Mouse (Mus musculus): ENCODE measurements around the gene Msantd2.

The Msantd2 gene

GRCm38 (mm10) chr9:37544447-37545165 lies 55.5 kb downstream of the Msantd2 start:
- no peak; the same call in 1 of the 2 replicates for TF ChIP-seq GATA4 (IDR thresholded peaks at IDR 0.05; ENCODE audit: insufficient replicate concordance, low read length)

DNA sequence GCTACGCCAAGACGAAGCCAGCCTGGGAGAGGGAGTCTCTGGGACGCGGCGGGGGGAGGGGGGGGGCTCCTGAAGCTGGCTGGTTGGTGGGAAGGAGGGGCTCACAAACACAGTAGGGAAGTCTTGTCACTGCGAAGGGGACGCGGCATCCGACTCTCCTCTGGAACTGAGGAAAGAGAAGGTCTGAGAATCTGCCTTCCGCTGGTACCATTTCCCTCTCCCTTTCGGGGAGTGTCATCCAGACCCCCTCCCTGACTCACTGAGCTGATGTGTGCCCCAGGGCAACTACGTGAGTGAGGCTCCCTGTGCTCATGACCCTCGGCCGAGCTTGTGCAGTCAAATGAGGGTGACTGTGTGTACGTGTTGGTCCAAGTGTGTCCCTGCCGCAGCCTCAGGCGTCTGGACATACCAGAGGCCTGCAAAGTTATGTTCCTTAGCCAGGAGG lies 56.1 kb downstream of the Msantd2 start:
- TF ChIP-seq GATA4 (IDR thresholded peaks at IDR 0.05; ENCODE audit: insufficient replicate concordance, low read length) = no peak

GRCm38 (mm10) chr9:37545847-37546452 lies 56.8 kb downstream of the Msantd2 start:
- peak; percentile 52; the same call in 1 of the 2 replicates for TF ChIP-seq GATA4 (IDR thresholded peaks at IDR 0.05; ENCODE audit: insufficient replicate concordance, low read length)

DNA sequence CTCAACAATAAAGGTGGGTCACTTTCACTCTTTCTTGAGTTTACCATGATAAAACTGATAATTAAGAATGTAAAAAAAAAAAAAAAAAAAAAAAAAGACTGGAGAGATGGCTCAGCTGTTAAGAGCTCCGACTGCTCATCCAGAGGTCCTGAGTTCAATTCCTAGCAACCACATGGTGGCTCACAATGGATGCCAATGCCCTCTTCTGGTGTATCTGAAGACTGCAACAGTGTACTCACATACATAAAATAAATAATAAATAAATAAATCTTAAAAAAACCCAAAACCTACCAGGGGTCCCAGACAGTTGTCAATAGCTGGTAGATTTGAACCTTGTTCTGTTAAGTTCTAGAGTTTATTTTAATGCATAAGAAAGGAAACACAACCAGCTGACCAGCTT lies 57.8 kb downstream of the Msantd2 start:
- TF ChIP-seq GATA4 (IDR thresholded peaks at IDR 0.05; ENCODE audit: insufficient replicate concordance, low read length) = no peak

- no peak for TF ChIP-seq GATA4 (IDR thresholded peaks at IDR 0.05; ENCODE audit: insufficient replicate concordance, low read length)
Observed at GRCm38 (mm10) chr9:37550435-37550834, 61.3 kb downstream of the Msantd2 start.

GRCm38 (mm10) chr9:37551751-37552531 lies 62.8 kb downstream of the Msantd2 start:
- no peak for TF ChIP-seq GATA4 (IDR thresholded peaks at IDR 0.05; ENCODE audit: insufficient replicate concordance, low read length)

GRCm38 (mm10) chr9:37552536-37553293 lies 63.6 kb downstream of the Msantd2 start, which contains the start of gene Nrgn:
Gene Nrgn, minus strand, starts transcription at chr9:37552904.
- no peak for TF ChIP-seq GATA4 (IDR thresholded peaks at IDR 0.05; ENCODE audit: insufficient replicate concordance, low read length)

GRCm38 (mm10) chr9:37554279-37554678 lies 65.2 kb downstream of the Msantd2 start:
- no peak for TF ChIP-seq GATA4 (IDR thresholded peaks at IDR 0.05; ENCODE audit: insufficient replicate concordance, low read length)

GRCm38 (mm10) chr9:37554838-37555748 lies 66.0 kb downstream of the Msantd2 start, which contains the start of gene Siae:
Gene Siae, plus strand, starts transcription at chr9:37555698.
- no peak for TF ChIP-seq GATA4 (IDR thresholded peaks at IDR 0.05; ENCODE audit: insufficient replicate concordance, low read length)

GRCm38 (mm10) chr9:37556366-37556765 lies 67.2 kb downstream of the Msantd2 start:
- no peak for TF ChIP-seq GATA4 (IDR thresholded peaks at IDR 0.05; ENCODE audit: insufficient replicate concordance, low read length)

- TF ChIP-seq GATA4 (IDR thresholded peaks at IDR 0.05; ENCODE audit: insufficient replicate concordance, low read length) = no peak
Observed at GRCm38 (mm10) chr9:37560617-37561016, 71.5 kb downstream of the Msantd2 start.

DNA sequence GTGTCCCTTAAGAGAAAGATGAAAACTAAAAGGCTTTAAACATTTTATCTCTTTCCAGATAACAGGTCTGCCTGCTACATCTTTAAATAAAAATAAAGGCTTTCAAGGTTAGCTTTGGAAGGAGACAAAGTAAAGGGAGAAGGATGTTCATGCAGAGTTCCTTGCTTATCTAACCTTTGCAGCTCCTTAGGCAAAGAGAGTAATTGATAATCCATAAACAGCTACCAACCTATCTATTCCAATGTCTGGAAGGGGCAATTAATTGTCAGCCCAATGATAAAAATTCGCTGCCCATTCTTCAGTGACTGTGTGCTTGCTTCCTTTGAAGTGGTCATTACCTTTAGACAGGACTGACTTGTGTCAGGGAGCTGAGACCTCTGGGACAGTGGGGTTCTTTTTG lies 74.7 kb downstream of the Msantd2 start:
- TF ChIP-seq GATA4 (IDR thresholded peaks at IDR 0.05; ENCODE audit: insufficient replicate concordance, low read length) = no peak

GRCm38 (mm10) chr9:37567019-37567418 lies 77.9 kb downstream of the Msantd2 start:
- no peak for TF ChIP-seq GATA4 (IDR thresholded peaks at IDR 0.05; ENCODE audit: insufficient replicate concordance, low read length)

DNA sequence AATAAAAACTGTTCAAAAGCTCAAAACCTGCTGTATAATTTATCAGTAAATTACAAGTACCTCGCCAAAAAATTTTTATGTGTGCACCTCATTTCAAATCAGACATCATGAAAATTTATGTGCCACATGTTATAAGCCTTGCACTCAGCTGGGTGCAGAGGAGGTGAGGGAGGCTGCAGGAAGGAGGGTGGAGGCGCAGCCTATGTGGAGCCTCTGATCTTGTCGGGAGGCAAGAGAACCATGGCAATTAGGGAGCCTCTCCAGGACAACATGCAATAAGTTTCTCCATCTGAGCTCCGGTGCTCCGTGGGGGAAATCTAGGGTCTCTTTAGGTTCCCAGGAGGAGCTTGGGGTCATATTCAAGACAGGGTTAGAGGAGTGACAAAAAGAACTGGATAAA lies 78.3 kb downstream of the Msantd2 start:
- TF ChIP-seq GATA4 (IDR thresholded peaks at IDR 0.05; ENCODE audit: insufficient replicate concordance, low read length) = no peak

Data from liver, adult (tissue).